Mouse (Mus musculus) myocyte (in vitro differentiated cells): ENCODE measurements around the gene Eno2.

ENCODE experiments used
- E2F4 ChIP-seq: IDR thresholded peaks from one replicate; pipeline ENCODE4 v1.6.1; 2011; ENCODE audit warnings: mild to moderate bottlenecking, control low read depth, moderate library complexity; ENCODE audit not compliant: insufficient read depth
- POLR2A ChIP-seq: IDR thresholded peaks from one replicate; pipeline ENCODE4 v1.6.1; 2011; ENCODE audit warnings: low read depth, mild to moderate bottlenecking, control low read depth, moderate library complexity; ENCODE audit not compliant: insufficient read length
- SRF ChIP-seq: IDR thresholded peaks from one replicate; pipeline ENCODE4 v1.6.1; 2011; ENCODE audit warnings: low read depth; ENCODE audit not compliant: control insufficient read depth, insufficient read length
- TCF12 ChIP-seq: IDR thresholded peaks from one replicate; pipeline ENCODE4 v1.6.1; 2011; ENCODE audit warnings: mild to moderate bottlenecking, control low read depth; ENCODE audit not compliant: poor library complexity, insufficient read depth, severe bottlenecking

GRCm38 (mm10) chr6:124786756-124787420 is 17.4 kb upstream of the Eno2 start:
- TF ChIP-seq POLR2A = no peak
- no peak for TF ChIP-seq SRF
- TF ChIP-seq E2F4 = no peak
- TF ChIP-seq TCF12 = no peak
